10 mouse cellular contexts compared by ENCODE assay signal in the genomic region with DNA sequence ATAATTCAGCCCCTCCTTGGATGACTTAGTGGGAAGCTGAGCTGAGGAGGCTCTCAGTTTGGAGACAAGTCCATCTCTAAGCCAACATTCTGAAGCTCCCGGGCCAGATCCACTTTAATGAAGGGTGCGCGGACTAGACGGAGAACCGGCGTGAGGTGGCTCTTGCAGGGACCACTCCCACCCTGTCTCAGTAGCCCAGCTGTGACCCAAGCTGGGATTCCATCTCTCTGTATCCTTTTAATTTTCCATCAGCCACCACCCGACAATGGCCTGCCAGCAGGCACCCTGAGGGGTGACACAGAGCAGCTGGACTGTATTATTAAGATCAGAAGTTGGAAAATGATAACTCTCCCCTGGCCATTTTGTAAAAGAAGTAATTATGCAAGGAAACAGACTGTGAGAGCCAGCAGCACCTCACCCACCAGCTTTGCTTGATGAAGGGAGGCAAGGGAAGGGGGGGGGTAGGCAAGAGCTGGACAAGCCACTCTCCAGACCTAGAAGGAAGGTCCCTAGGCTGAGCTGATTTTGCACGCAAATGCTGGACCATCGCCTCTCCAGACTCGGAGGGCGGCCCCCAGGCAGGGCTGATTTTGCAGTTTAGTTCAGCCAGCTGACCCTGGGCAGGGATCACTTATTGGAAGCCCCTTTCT. TPM values are rescaled to one million over a fixed set of nuclear protein-coding genes. Genes with fewer than 3 reads are reported as not detected.
DNase-seq lines count a peak whose midpoint lies in the region; ATAC-seq and TF ChIP-seq lines count a peak whose summit lies in the region.
"Had no signal": no experiment of that assay in that cellular context is flagged by ENCODE, and none has a peak within 500 bp of the region (broad histone marks: within the 10 kb centered on the region; RNA-seq: fewer than 3 reads in every experiment).

No protein-coding gene starts in this region.

- TF ChIP-seq CTCF in lung, postnatal 0 days (IDR thresholded peaks at IDR 0.05), result no peak

- no peak overlapping the region for H3K4me3 ChIP-seq in heart, embryonic 16.5 days (ENCODE audit: low read length)
- no peak overlapping the region for H3K4me3 ChIP-seq in heart, embryonic 11.5 days (ENCODE audit: low read depth, low read length)
- no peak overlapping the region for H3K4me3 ChIP-seq in lung, postnatal 0 days (ENCODE audit: low read depth, low read length)
- H3K4me3 ChIP-seq in forebrain, embryonic 13.5 days, result no peak overlapping the region
- no peak overlapping the region for H3K4me3 ChIP-seq in midbrain, embryonic 15.5 days

- H3K36me3 ChIP-seq in heart, embryonic 16.5 days (ENCODE audit: control insufficient read depth, insufficient read depth), result no peaks in the 10 kb centered on the region
- H3K36me3 ChIP-seq in heart, embryonic 11.5 days (ENCODE audit: control insufficient read depth, insufficient read depth, low read length), result no peaks in the 10 kb centered on the region
- no peaks in the 10 kb centered on the region for H3K36me3 ChIP-seq in lung, postnatal 0 days (ENCODE audit: insufficient read depth, low read length)
- no peaks in the 10 kb centered on the region for H3K36me3 ChIP-seq in forebrain, embryonic 13.5 days (ENCODE audit: poor library complexity, severe bottlenecking)
- H3K36me3 ChIP-seq in midbrain, embryonic 15.5 days (replicated peaks), result no peaks in the 10 kb centered on the region

- WGBS in heart, embryonic 16.5 days, result 80% methylated on average over 11 of the region's 11 CpGs
- WGBS in heart, embryonic 11.5 days (ENCODE audit: insufficient replicate concordance), result 81% methylated on average over 11 of the region's 11 CpGs
- 46% methylated on average over 11 of the region's 11 CpGs for WGBS in lung, postnatal 0 days
- 74% methylated on average over 11 of the region's 11 CpGs for WGBS in forebrain, embryonic 13.5 days
- 62% methylated on average over 11 of the region's 11 CpGs for WGBS in midbrain, embryonic 15.5 days

- H3K4me2 ChIP-seq in heart, embryonic 16.5 days (ENCODE audit: low read depth, low read length), result no peak overlapping the region
- H3K4me2 ChIP-seq in heart, embryonic 11.5 days, result no peak overlapping the region
- H3K4me2 ChIP-seq in lung, postnatal 0 days (replicated peaks; ENCODE audit: low read depth, low read length), result no peak overlapping the region
- H3K4me2 ChIP-seq in forebrain, embryonic 13.5 days, result no peak overlapping the region
- no peak overlapping the region for H3K4me2 ChIP-seq in midbrain, embryonic 15.5 days

- peak; percentile 29 for DNase-seq in lung, postnatal 0 days (ENCODE audit: low spot score)
- DNase-seq in lung, postnatal 10 days, result no peak
- DNase-seq in right cerebral cortex, postnatal 10 days (ENCODE audit: low spot score in 2 of 2), result no peak
- no peak for DNase-seq in kidney, adult 8-10 months
- DNase-seq: heart, postnatal 36 days had no signal

- H3K9ac ChIP-seq in heart, embryonic 16.5 days (ENCODE audit: low read length), result no peak overlapping the region
- H3K9ac ChIP-seq in heart, embryonic 11.5 days (ENCODE audit: low read depth, low read length), result no peak overlapping the region
- no peak overlapping the region for H3K9ac ChIP-seq in lung, postnatal 0 days (replicated peaks; ENCODE audit: low read depth)
- no peak overlapping the region for H3K9ac ChIP-seq in forebrain, embryonic 13.5 days
- H3K9ac ChIP-seq in midbrain, embryonic 15.5 days, result no peak overlapping the region
- H3K9ac ChIP-seq: liver, embryonic 14.5 days had no signal

- H3K27ac ChIP-seq in heart, embryonic 16.5 days (ENCODE audit: low read length), result peak overlapping the region; percentile 87
- H3K27ac ChIP-seq in heart, embryonic 11.5 days (ENCODE audit: low read depth, low read length), result no peak overlapping the region
- peak overlapping the region; percentile 67 for H3K27ac ChIP-seq in lung, postnatal 0 days (ENCODE audit: low read length)
- peak overlapping the region; percentile 57 for H3K27ac ChIP-seq in forebrain, embryonic 13.5 days
- 0 out of 2 replicates have a peak overlapping the region, but pooled peaks have one; percentile 16 for H3K27ac ChIP-seq in midbrain, embryonic 15.5 days
- H3K27ac ChIP-seq: liver, embryonic 14.5 days had no signal

- TF ChIP-seq EP300 in lung, postnatal 0 days (IDR thresholded peaks at IDR 0.05), result no peak

- no peak for ATAC-seq in heart, embryonic 16.5 days (replicated peaks; ENCODE audit: extremely low read depth, insufficient read depth, low FRiP score)
- no peak for ATAC-seq in heart, embryonic 11.5 days (replicated peaks; ENCODE audit: insufficient number of reproducible peaks, low FRiP score, low TSS enrichment)
- ATAC-seq in lung, postnatal 0 days, result no peak
- 0 out of 2 replicates have a peak, but pooled peaks have one; percentile 36 for ATAC-seq in forebrain, embryonic 13.5 days
- ATAC-seq in midbrain, embryonic 15.5 days (replicated peaks), result no peak; the same call in 1 of the 2 replicates

- H3K9me3 ChIP-seq in heart, embryonic 16.5 days (replicated peaks; ENCODE audit: control insufficient read depth, low read length), result no peaks in the 10 kb centered on the region
- H3K9me3 ChIP-seq in heart, embryonic 11.5 days (replicated peaks; ENCODE audit: control insufficient read depth, low read length), result no peaks in the 10 kb centered on the region
- H3K9me3 ChIP-seq in lung, postnatal 0 days (ENCODE audit: low read length), result no peaks in the 10 kb centered on the region
- no peaks in the 10 kb centered on the region for H3K9me3 ChIP-seq in forebrain, embryonic 13.5 days (replicated peaks)
- no peaks in the 10 kb centered on the region for H3K9me3 ChIP-seq in midbrain, embryonic 15.5 days

- no peaks in the 10 kb centered on the region for H3K27me3 ChIP-seq in heart, embryonic 16.5 days (ENCODE audit: control insufficient read depth, insufficient read depth, low read length)
- H3K27me3 ChIP-seq in heart, embryonic 11.5 days (ENCODE audit: control insufficient read depth, insufficient read depth, low read length), result no peaks in the 10 kb centered on the region
- H3K27me3 ChIP-seq in lung, postnatal 0 days (replicated peaks; ENCODE audit: insufficient read depth, low read length), result no peaks in the 10 kb centered on the region
- H3K27me3 ChIP-seq in forebrain, embryonic 13.5 days, result no peaks in the 10 kb centered on the region
- H3K27me3 ChIP-seq in midbrain, embryonic 15.5 days (replicated peaks), result no peaks in the 10 kb centered on the region

- peaks cover 5% of the 10 kb centered on the region for H3K4me1 ChIP-seq in heart, embryonic 16.5 days (ENCODE audit: control insufficient read depth, insufficient read depth, low read length)
- H3K4me1 ChIP-seq in heart, embryonic 11.5 days (ENCODE audit: control insufficient read depth, insufficient read depth, low read length), result peaks cover 9% of the 10 kb centered on the region
- H3K4me1 ChIP-seq in lung, postnatal 0 days (ENCODE audit: insufficient read depth, low read depth, low read length), result peaks cover 22% of the 10 kb centered on the region
- H3K4me1 ChIP-seq in forebrain, embryonic 13.5 days, result peaks cover 24% of the 10 kb centered on the region
- H3K4me1 ChIP-seq in midbrain, embryonic 15.5 days, result peaks cover 23% of the 10 kb centered on the region

RNA-seq across cellular contexts. Expression of a gene that starts 20.4 kb away (rescaled TPM):
- polyA plus RNA-seq in heart, embryonic 16.5 days (2015; fragmentation: Nextera tagmentation; extraction: Ambion mirVana), result 6.2 and 7.2 TPM in 2 replicates
- 2.4 and 3.3 TPM in 2 replicates for polyA plus RNA-seq in heart, embryonic 11.5 days (2014; fragmentation: Nextera tagmentation; extraction: Ambion mirVana)
- polyA plus RNA-seq in lung, postnatal 0 days (2015; fragmentation: Nextera tagmentation; extraction: Ambion mirVana), result 13.1 and 14.1 TPM in 2 replicates
- 13.6 and 14.7 TPM in 2 replicates for polyA plus RNA-seq in forebrain, embryonic 13.5 days (2015; fragmentation: Nextera tagmentation; extraction: Ambion mirVana)
- polyA plus RNA-seq in midbrain, embryonic 15.5 days (2015; fragmentation: Nextera tagmentation; extraction: Ambion mirVana), result 13.5 and 14.4 TPM in 2 replicates
